Mouse (Mus musculus) right cerebral cortex, postnatal 36 days (tissue): ENCODE measurements around the gene Tcf19.

Source experiments
- DNase-seq, 2 experiments: peaks; one replicate each; pipeline ENCODE4 v3.0.0; 2022; ENCODE audit warnings: low spot score in 2 of 2, mixed read lengths in 1 of 2

The Tcf19 gene

GRCm38 (mm10) chr17:35516652-35517500 is at the start of gene Tcf19, which contains the start of gene Cchcr1:
Gene Tcf19, minus strand, starts transcription at chr17:35516824.
Gene Cchcr1, plus strand, starts transcription at chr17:35517100.
- DNase-seq = peak; percentile 93 to 95

- no peak for DNase-seq
These were observed 41.6 kb upstream of the Tcf19 start for GRCm38 (mm10) chr17:35558216-35558615.

DNA sequence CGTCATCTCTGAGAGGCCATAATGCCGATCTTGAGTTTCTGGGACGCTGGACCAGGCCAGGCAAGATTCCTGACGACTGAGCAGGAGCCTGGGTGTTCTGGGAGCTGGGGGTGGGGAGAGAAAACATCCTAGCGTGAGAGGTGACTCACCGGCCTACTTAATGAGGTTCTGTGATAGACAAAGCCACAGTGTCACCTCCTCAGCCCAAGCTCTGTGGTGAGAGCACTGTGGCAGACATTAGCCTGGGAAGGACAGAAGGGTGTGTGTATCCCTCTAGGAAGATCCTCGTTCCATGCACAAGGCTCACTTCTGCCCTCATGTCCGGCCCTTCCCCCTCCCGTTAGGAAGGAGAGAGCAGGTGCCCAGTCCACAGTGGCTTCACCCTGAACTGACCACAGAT is 40.7 kb upstream of the Tcf19 start:
- no peak for DNase-seq

GRCm38 (mm10) chr17:35556812-35557211 is 40.2 kb upstream of the Tcf19 start:
- no peak for DNase-seq

- DNase-seq = no peak
These were observed 39.7 kb upstream of the Tcf19 start for GRCm38 (mm10) chr17:35556186-35556765.

- DNase-seq = no peak
These were observed 38.3 kb upstream of the Tcf19 start for GRCm38 (mm10) chr17:35554761-35555397.

GRCm38 (mm10) chr17:35554321-35554720 is 37.7 kb upstream of the Tcf19 start:
- DNase-seq = no peak

GRCm38 (mm10) chr17:35551881-35552414 is 35.3 kb upstream of the Tcf19 start, which contains the start of gene Cdsn:
Gene Cdsn, plus strand, starts transcription at chr17:35552128.
- no peak for DNase-seq

- no peak for DNase-seq
These were observed 34.2 kb upstream of the Tcf19 start for GRCm38 (mm10) chr17:35550871-35551270.

GRCm38 (mm10) chr17:35550143-35550494 is 33.5 kb upstream of the Tcf19 start:
- DNase-seq = no peak

GRCm38 (mm10) chr17:35549437-35550142 is 33.0 kb upstream of the Tcf19 start:
- DNase-seq = peak; percentile 81 to 87

GRCm38 (mm10) chr17:35548636-35549035 is 32.0 kb upstream of the Tcf19 start:
- DNase-seq = no peak

- DNase-seq = no peak
These were observed 30.8 kb upstream of the Tcf19 start for GRCm38 (mm10) chr17:35547465-35547864.

- peak in 1 of 2 experiments; percentile 24 for DNase-seq
These were observed 28.1 kb upstream of the Tcf19 start for GRCm38 (mm10) chr17:35544680-35545079.

- DNase-seq = no peak
These were observed 27.4 kb upstream of the Tcf19 start for GRCm38 (mm10) chr17:35544001-35544400.

DNA sequence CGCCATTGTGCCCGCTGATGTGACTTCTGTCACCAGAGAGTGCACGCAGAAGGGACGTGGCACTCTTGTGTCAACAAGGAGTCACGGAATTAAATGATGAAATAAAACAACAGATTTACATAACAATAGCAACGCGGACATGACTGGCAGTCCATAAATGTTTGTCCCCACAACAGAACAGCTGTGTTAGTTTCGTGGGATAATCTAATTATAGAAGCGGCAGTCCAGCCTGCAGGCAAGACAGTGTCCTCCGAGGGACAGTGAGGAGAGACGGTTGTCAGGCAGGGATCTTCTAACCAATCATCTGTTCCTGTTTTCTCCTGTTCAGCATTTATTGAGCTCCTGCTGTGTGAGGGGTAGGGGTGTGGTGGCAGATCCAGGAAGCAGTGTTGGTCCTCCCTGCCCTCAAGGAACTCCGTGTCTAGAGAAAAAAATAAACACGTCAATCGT is 26.8 kb upstream of the Tcf19 start:
- no peak for DNase-seq

- peak in 1 of 2 experiments; percentile 50 for DNase-seq
These were observed 26.3 kb upstream of the Tcf19 start for GRCm38 (mm10) chr17:35542761-35543411.

GRCm38 (mm10) chr17:35539540-35539939 is 22.9 kb upstream of the Tcf19 start:
- no peak for DNase-seq

DNA sequence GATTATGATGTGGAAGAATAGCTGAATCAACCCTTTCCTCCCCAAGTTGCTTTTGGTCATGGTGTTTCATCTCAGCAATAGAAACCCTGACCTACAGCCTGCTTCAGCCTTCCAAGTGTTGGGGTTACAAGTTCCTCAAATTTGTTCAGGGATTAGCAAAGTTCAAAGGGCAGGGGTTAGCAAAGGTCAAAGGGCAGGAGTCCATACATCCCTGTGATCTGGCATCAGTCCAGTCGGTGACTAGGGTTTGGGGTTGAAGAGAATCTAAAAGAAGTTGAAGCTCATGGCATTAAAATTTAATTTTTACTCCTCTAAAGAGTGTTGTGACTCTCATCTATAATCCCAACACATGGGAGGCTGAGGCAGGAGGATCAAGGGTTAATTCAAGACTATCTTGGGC is 21.9 kb upstream of the Tcf19 start:
- no peak for DNase-seq

GRCm38 (mm10) chr17:35537421-35537820 is 20.8 kb upstream of the Tcf19 start:
- peak in 1 of 2 experiments; percentile 48 for DNase-seq

DNA sequence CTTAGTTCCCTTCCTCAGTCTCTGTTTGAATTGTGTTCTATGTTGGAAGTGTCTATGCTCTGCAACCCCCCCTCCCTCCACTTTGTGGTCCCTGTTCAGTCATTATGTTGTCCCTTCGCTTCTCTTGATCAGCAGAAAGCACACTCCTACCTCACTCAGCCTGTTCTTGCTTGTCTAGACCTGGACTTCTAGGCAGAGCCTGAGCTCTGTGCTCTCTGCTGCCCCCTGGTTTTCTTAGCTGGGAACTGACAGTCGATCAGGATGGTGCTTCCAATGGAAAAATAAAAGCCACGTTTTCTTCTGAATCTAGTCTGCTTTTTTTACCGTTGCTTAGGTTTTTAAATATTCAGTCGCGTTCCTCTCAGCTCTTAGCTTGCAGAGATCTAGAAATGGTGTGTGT is 17.7 kb upstream of the Tcf19 start:
- DNase-seq = peak; percentile 63 to 64
